Mouse (Mus musculus): ENCODE data around the gene Srxn1. TPM values are rescaled to one million over a fixed set of nuclear protein-coding genes. Genes with fewer than 3 reads are reported as not detected.
"Not testable (repeated sequence)": the region's sequence is repeated elsewhere in the genome, so short reads cannot be mapped to it uniquely, and the experiment has no call there.

The Srxn1 gene
- 25.8 and 27.7 TPM in 2 replicates for polyA plus RNA-seq (2015; fragmentation: Nextera tagmentation; extraction: Ambion mirVana)

DNA sequence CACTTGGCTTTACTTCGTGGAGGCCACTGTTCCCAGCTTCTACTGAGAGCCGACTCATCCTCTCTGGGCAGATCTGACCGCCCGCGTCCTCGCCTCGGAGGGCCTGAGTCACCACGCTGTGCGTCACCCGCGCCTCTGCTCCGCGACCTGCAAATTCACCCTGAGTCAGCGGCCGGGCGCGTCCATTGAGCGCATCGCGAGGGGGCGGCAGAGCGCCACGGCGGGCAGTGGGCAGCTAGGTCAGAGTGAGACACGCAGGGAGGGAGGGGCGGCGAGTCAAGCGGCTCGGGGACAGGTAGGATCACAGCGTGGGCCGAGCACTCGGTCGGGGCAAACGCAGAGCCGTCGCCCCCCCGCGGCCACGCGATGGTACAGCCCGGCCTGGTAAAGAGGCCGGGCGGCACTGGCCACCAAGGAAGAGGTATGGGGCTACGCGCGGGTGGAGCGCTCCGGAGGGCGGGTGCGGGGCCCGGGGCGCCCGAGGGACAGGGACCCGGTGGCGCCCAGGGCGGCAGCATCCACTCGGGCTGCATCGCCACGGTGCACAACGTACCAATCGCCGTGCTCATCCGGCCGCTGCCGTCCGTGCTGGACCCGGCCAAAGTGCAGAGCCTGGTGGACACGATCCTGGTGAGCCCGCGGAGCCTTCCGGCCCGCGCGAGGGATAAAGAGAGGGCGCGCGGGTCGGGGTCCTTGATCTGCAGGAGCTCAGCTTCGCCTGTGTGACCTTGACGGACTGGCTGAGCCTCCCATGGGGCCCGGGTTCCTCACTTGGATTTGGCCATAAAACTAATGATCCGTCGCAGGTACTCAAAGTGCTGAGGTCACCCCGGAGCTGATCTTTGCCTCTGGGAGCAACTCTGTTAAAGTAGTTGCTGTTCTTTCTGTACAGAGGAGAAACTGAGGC, at the start of gene Srxn1:
Gene Srxn1 (plus strand): TSS at position 199 of the 907 bp plus-strand sequence.
- H3K9me3 ChIP-seq (replicated peaks): no peaks in the 10 kb centered on the region
- peak; percentile 84 for ATAC-seq (ENCODE audit: low FRiP score)

DNA sequence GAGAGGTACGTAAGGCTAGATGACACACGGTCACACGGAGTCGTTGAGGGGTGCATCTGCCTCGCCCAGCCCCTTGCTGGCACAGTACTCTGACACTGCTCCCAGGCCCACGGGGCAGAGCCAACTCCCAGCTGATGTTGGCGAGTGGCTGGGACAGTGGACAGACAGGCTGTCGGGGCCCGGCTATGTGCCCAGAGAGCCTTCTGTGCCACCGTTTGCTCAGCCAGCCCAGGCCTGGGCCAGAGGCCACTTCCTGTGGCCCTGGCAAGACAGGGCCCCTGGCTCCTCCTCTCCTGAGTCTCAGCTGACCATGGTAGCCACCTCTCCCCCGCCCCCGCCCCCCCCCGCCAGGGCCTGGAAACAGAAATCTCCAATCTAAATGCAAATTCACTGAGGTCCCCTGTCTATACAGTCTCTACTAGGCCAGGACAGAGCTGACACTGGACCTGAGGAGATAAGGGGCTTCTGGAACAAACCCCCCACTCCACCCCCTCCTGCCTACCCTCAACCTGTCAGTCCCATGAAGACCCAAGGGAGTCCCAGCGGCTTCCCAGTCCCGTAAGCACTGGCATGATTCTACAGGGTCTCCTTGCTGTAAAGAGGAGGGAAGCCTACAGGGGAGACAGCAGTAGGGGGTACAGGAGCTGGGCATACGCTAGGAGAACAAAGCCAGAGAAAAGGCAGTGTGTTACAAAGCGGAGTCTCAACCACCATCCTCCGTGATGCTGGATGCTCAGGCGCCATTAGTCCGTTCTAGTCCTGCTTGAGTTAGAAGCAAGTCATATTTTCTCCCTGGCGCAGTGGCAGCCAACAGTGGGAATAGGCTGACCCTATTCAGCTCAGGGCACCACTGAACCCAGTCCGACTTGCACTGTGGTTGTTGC, 48.7 kb upstream of the Srxn1 start:
- peaks cover 12% of the 10 kb centered on the region; the same call in 1 of the 2 replicates for H3K4me1 ChIP-seq
- H3K36me3 ChIP-seq: no peaks in the 10 kb centered on the region
- 0 out of 2 replicates have a peak, but pooled peaks have one; percentile 29 for ATAC-seq (ENCODE audit: low FRiP score)
- no peak overlapping the region for H3K27ac ChIP-seq (replicated peaks)
- 0 out of 2 replicates have a peak, but pooled peaks cover 7% of the 10 kb centered on the region for H3K27me3 ChIP-seq (replicated peaks)
- H3K9me3 ChIP-seq (replicated peaks): no peaks in the 10 kb centered on the region
- H3K4me2 ChIP-seq: no peak overlapping the region
- WGBS: 50% methylated on average over 22 of the region's 22 CpGs
- H3K9ac ChIP-seq (replicated peaks): no peak overlapping the region
- H3K4me3 ChIP-seq (replicated peaks): no peak overlapping the region

More for the DNA sequence above, at the start of gene Srxn1:
- Histone ChIP-seq H3K36me3 (no peaks in the 10 kb centered on the region), H3K27me3 (replicated peaks) (no peaks in the 10 kb centered on the region), H3K9ac (replicated peaks) (peak within 1 kb of the TSS; percentile 82), H3K4me2 (peak within 1 kb of the TSS; percentile 73), H3K27ac (replicated peaks) (peak within 1 kb of the TSS; percentile 71), H3K4me1 (peaks cover 32% of the 10 kb centered on the region), H3K4me3 (replicated peaks) (peak within 1 kb of the TSS; percentile 66)
- WGBS: under 1% methylated on average over 83 of the region's 84 CpGs

DNA sequence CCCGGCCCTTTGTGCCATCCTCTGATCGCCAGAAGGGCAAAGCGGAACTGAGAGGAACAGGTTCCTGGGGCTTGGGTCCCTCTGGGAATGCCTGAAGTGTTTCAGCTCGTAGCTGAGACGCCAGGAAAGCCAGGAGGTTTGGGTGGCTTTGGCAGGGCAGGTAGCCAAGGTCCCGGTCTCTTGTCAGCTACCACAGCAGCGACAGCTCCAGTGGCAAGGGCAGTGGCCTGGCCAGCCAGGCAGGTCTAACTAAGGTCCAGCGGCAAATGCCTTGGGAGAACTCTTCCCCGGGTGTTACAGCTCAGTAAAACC, 48.1 kb upstream of the Srxn1 start:
- no peak for ATAC-seq (ENCODE audit: low FRiP score)
- Histone ChIP-seq H3K4me3 (replicated peaks) (no peak overlapping the region), H3K27ac (replicated peaks) (no peak overlapping the region), H3K36me3 (no peaks in the 10 kb centered on the region), H3K9me3 (replicated peaks) (no peaks in the 10 kb centered on the region), H3K9ac (replicated peaks) (no peak overlapping the region), H3K27me3 (replicated peaks) (0 out of 2 replicates have a peak, but pooled peaks cover 7% of the 10 kb centered on the region), H3K4me2 (no peak overlapping the region), H3K4me1 (peaks cover 8% of the 10 kb centered on the region; the same call in 1 of the 2 replicates)
- 74% methylated on average over 9 of the region's 9 CpGs for WGBS

DNA sequence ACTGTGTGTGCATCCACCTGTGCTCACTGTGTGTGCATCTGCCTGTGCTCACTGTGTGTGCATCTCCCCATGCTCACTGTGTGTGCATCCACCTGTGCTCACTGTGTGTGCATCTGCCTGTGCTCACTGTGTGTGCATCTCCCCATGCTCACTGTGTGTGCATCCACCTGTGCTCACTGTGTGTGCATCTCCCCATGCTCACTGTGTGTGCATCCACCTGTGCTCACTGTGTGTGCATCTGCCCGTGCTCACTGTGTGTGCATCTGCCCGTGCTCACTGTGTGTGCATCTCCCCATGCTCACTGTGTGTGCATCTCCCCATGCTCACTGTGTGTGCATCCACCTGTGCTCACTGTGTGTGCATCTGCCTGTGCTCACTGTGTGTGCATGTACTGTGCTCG, 42.5 kb upstream of the Srxn1 start:
- H3K27me3 ChIP-seq (replicated peaks); H3K4me3 ChIP-seq (replicated peaks); H3K9ac ChIP-seq (replicated peaks); H3K4me1 ChIP-seq; H3K27ac ChIP-seq (replicated peaks); H3K4me2 ChIP-seq; H3K36me3 ChIP-seq; H3K9me3 ChIP-seq (replicated peaks); ATAC-seq (ENCODE audit: low FRiP score): not testable (repeated sequence)
- 89% methylated on average over 3 of the region's 3 CpGs for WGBS

DNA sequence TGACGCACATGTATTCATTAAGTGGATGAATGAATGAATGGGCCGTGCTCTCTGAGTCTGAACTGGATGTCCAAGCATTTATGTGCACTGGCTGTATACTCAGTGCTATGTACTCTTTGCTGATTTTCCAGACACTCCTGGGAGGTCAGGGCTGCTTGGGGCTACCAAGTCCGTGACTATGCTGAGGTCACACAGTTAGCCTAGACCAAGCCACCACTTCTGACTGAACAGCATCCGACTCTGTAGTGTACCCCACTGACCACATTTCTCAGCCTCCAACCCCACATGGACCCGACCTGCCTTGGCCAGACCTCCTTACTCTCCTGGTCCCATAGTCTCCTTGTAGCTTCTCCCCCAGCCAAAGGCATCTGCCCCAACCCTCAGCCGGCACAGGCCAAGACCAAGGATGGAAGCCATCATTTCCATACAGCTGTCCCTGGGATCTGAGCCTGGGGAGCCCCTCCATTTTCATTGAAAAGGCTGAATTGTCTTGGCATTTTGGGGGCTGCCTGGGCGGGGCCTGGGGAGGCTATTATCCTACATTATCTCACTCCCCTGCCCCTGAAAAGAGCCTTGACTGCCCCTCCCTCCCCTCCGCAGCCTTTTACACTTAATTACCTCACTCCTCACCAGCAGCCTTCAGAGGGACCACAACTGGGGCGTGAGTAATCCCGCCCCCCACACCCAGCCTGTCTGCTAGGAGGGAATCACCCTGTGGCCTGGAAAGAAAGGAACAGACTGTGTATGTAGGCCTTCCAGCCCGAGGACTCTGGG, 36.5 kb upstream of the Srxn1 start:
- H3K4me1 ChIP-seq: peaks cover 11% of the 10 kb centered on the region
- no peaks in the 10 kb centered on the region for H3K27me3 ChIP-seq (replicated peaks)
- 24% methylated on average over 11 of the region's 11 CpGs for WGBS
- no peaks in the 10 kb centered on the region for H3K36me3 ChIP-seq
- peak; percentile 42; the same call in 1 of the 2 replicates for ATAC-seq (ENCODE audit: low FRiP score)
- H3K4me3 ChIP-seq (replicated peaks): no peak overlapping the region
- H3K27ac ChIP-seq (replicated peaks): no peak overlapping the region
- H3K9ac ChIP-seq (replicated peaks): no peak overlapping the region
- H3K4me2 ChIP-seq: no peak overlapping the region
- no peaks in the 10 kb centered on the region for H3K9me3 ChIP-seq (replicated peaks)

DNA sequence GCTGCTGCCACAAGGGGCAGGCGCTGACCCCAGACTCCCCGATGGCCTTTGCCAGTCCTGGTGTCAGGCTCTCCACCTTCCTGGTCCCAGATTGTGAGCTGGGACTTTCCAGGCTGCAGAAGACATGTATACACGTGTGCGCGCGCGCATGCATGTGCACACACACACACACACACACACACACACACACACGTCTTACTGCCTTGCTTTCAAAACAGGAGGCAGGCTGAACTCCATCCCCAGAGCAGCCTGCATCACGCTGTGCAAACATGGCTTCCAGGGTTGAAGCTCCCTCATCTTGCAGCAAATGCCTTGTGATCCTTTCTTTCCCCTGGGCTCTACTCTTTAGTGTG, 35.9 kb upstream of the Srxn1 start:
- H3K4me3 ChIP-seq (replicated peaks): no peak overlapping the region
- no peak overlapping the region for H3K4me2 ChIP-seq
- 44% methylated on average over 9 of the region's 9 CpGs for WGBS
- no peaks in the 10 kb centered on the region for H3K9me3 ChIP-seq (replicated peaks)
- no peaks in the 10 kb centered on the region for H3K27me3 ChIP-seq (replicated peaks)
- H3K9ac ChIP-seq (replicated peaks): no peak overlapping the region
- ATAC-seq (ENCODE audit: low FRiP score): no peak
- H3K4me1 ChIP-seq: peaks cover 11% of the 10 kb centered on the region
- no peaks in the 10 kb centered on the region for H3K36me3 ChIP-seq
- H3K27ac ChIP-seq (replicated peaks): no peak overlapping the region

DNA sequence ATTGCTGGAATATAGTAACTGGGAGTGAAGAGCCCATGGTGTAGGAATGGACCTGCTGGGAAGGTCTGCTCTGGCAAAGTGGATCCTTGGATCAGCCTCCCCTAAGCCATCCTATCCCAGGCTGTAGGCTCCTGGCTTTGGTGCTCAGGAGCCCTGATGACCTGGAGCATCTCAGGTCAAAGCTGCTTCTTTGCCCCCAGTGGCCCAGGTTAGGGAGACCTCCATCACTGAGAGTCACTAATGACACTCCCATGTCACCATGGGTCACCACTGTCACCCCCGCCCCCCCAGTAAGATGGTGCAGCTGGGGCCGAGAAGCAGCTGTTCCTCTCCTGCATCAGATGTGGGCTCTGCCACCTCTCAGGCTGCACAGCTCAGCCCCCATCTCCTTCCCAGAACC, 35.4 kb upstream of the Srxn1 start:
- Histone ChIP-seq H3K27me3 (replicated peaks) (no peaks in the 10 kb centered on the region), H3K4me2 (no peak overlapping the region), H3K36me3 (no peaks in the 10 kb centered on the region), H3K4me1 (peaks cover 11% of the 10 kb centered on the region), H3K9ac (replicated peaks) (no peak overlapping the region), H3K4me3 (replicated peaks) (no peak overlapping the region), H3K27ac (replicated peaks) (0 out of 2 replicates have a peak overlapping the region, but pooled peaks have one; percentile 6), H3K9me3 (replicated peaks) (no peaks in the 10 kb centered on the region)
- WGBS: 65% methylated on average over 2 of the region's 2 CpGs
- ATAC-seq (ENCODE audit: low FRiP score): peak; percentile 46; the same call in 1 of the 2 replicates

DNA sequence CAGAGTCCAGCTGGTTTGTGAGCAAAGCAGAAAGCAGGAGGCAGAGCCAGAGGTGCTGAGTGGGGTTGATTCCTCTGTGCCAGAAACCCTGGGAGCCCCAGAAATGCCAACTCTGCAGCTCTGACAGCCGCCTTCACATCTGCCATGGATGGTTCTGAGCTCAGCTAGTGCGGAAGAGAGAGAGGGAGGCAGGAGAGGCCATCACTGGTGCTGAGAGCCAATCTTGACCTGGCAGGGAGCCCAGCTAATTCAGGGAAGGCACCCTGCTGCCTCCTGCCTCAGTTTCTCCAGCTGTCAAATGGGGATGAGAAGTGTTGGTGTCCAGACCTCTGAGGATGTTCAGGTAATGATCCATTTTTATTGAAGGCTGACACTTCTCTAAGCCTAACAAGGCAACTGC, 30.8 kb upstream of the Srxn1 start:
- Histone ChIP-seq H3K9me3 (replicated peaks) (no peaks in the 10 kb centered on the region), H3K4me1 (peaks cover 9% of the 10 kb centered on the region), H3K4me2 (no peak overlapping the region), H3K9ac (replicated peaks) (no peak overlapping the region), H3K27me3 (replicated peaks) (no peaks in the 10 kb centered on the region), H3K36me3 (no peaks in the 10 kb centered on the region), H3K4me3 (replicated peaks) (no peak overlapping the region), H3K27ac (replicated peaks) (no peak overlapping the region)
- 74% methylated on average over 2 of the region's 2 CpGs for WGBS
- no peak for ATAC-seq (ENCODE audit: low FRiP score)

GRCm38 (mm10) chr2:152075294-152075889, 29.9 kb upstream of the Srxn1 start:
- H3K9ac ChIP-seq (replicated peaks): no peak overlapping the region
- H3K27ac ChIP-seq (replicated peaks): no peak overlapping the region
- no peaks in the 10 kb centered on the region for H3K9me3 ChIP-seq (replicated peaks)
- H3K4me3 ChIP-seq (replicated peaks): no peak overlapping the region
- ATAC-seq (ENCODE audit: low FRiP score): no peak
- WGBS: 51% methylated on average over 9 of the region's 9 CpGs
- H3K36me3 ChIP-seq: no peaks in the 10 kb centered on the region
- peaks cover 12% of the 10 kb centered on the region for H3K4me1 ChIP-seq
- H3K4me2 ChIP-seq: no peak overlapping the region
- H3K27me3 ChIP-seq (replicated peaks): no peaks in the 10 kb centered on the region

DNA sequence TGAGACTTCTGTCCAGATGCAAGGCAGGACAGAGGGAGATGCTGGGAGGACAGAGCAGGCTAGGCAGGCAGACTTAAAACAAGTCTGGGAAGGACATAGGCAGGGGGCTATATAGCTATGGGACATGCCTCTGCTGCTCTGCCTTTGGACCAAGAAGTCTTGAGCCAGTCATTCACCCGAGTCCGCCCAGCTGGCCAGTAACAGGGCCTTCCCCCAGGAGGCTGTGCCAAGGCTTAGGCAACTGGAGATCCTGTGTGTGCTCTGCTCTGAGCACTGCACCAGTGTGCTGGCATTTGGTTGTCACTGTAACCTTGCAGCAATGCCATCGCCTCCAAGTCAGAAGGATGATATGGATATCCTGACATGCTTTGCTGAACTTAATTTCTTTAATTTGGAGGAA, 28.0 kb upstream of the Srxn1 start:
- H3K4me1 ChIP-seq: peaks cover 24% of the 10 kb centered on the region
- WGBS: 74% methylated on average over 3 of the region's 3 CpGs
- no peak overlapping the region for H3K4me3 ChIP-seq (replicated peaks)
- H3K27ac ChIP-seq (replicated peaks): no peak overlapping the region
- H3K9me3 ChIP-seq (replicated peaks): no peaks in the 10 kb centered on the region
- no peaks in the 10 kb centered on the region for H3K36me3 ChIP-seq
- H3K4me2 ChIP-seq: no peak overlapping the region
- H3K27me3 ChIP-seq (replicated peaks): no peaks in the 10 kb centered on the region
- ATAC-seq (ENCODE audit: low FRiP score): no peak
- no peak overlapping the region for H3K9ac ChIP-seq (replicated peaks)

Measured in neural tube, embryonic 15.5 days (tissue).